Mouse (Mus musculus): ENCODE results near the gene Chd3. TPM values are rescaled to one million over a fixed set of nuclear protein-coding genes. Genes with fewer than 3 reads are reported as not detected.

Gene Chd3
- polyA plus RNA-seq, 1 experiment, result 14.5 TPM

DNA sequence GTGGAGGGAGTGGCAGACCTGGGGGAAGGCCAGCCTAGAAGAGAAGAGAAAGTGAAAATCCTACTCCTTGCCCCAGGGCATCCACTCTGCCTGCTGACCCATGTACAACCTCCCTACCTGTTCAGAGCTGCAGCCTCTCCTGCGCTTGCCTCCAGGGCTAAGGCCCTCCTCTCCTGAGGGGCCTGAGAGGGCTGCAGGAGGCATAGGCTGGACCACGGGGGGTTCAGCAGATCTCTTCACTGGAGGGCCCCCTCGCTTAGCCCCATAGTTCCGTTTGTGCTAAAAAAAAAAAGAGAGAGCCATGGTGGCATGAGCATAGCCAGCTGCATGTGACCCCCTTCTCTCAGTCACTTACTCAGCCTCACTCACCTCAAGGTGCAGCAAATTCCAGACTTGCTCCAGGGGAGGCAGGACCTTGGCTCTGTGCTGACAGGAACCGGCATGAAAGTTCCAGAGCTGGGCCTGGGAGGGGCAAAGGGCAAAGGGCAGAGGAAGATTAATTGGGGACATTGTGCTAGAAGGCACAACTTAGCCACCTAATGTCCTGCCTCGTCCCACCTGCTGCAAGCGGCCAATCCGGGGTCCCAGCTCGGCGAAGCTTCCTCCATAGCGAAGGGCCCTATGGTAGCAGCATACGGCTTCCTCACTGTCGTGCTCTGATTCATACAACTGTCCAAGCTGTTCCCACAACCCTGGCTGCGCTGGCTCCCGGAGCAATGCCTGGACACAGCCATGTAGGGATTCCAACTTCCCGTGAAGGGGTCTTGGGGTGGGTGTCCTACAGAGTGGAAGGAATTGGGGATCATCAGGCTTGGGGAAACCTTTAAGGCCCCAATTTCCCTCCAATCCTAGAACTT lies 37.9 kb upstream of the Chd3 start:
- Histone ChIP-seq H3K27me3 (replicated peaks) (no peaks in the 10 kb centered on the region), H3K4me3 (replicated peaks) (peak overlapping the region; percentile 3), H3K4me1 (peaks cover 33% of the 10 kb centered on the region), H3K9me3 (no peaks in the 10 kb centered on the region), H3K36me3 (replicated peaks; ENCODE audit: low read length) (peaks cover 64% of the 10 kb centered on the region)
- no peak for TF ChIP-seq FLI1 (IDR thresholded peaks at IDR 0.05; ENCODE audit: low read length)
- TF ChIP-seq GATA1 (IDR thresholded peaks at IDR 0.05; ENCODE audit: borderline replicate concordance, low read length), result no peak

DNA sequence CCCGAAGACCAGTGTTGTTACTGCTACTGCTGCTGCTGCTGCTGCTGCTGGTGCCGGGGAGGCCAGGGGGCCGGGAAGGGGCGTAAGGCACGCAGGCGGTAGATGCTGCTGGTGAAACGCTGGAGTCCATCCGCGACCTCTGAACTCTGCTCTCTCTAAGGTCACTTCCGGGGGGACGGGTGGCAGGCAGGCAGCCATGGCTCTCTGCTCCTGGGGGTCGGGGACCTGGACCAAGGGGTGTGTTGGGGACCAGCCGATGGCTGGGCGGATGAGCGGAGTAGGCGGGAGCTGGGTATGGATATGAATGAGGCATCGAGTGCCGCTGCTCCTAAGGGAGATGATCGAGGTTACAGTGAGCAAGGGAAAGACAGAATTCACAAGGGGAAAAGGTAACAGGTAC lies 37.1 kb upstream of the Chd3 start:
- H3K4me1 ChIP-seq, result peaks cover 35% of the 10 kb centered on the region

DNA sequence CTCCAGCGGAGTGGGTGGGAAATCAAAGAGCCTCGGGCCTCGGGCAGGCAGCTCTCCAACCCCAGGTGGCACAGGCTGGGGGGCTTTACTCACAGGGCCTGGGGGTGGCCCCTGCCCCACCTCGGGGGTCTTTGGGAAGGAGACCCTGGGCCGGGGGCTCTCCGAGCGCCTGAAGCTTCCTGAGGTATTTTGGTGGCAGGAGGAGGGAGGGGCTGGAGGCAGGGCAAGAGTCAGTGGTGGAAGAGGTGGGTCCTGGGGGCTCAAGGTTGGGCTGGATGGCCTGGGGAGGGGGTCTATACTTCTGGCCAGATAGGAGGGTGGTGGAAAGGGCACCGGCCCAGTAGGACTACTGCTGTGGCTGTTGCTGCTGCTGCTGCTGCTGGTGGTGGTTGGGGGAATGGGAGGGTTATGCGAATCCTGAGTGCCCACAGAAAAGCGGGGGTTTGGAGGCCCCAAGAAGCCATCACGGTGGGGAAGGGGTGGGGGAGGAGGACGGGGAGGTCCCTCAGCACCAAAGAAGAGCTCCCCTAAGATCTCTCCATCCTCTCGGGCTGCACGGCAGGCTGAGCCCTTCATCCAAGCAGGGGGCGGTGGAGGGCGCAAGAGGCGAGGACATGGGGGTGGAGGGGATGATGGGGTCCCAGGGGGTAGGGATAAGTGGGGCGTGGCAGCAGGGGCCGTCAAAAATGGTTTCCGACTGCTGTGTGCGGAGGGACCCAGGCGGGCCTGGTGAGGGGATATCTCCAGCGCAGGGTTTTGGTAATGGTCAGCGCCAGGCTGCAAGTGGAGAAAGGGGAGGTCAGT lies 36.4 kb upstream of the Chd3 start:
- no peak overlapping the region for H3K4me3 ChIP-seq (replicated peaks)
- H3K27me3 ChIP-seq (replicated peaks), result no peaks in the 10 kb centered on the region
- TF ChIP-seq FLI1 (IDR thresholded peaks at IDR 0.05; ENCODE audit: low read length), result no peak
- no peak for TF ChIP-seq GATA1 (IDR thresholded peaks at IDR 0.05; ENCODE audit: borderline replicate concordance, low read length)
- H3K9me3 ChIP-seq, result no peaks in the 10 kb centered on the region
- H3K36me3 ChIP-seq (replicated peaks; ENCODE audit: low read length), result peaks cover 77% of the 10 kb centered on the region
- H3K4me1 ChIP-seq, result peaks cover 42% of the 10 kb centered on the region

More for the DNA sequence above, 37.1 kb upstream of the Chd3 start:
- no peaks in the 10 kb centered on the region for H3K27me3 ChIP-seq (replicated peaks)
- peaks cover 70% of the 10 kb centered on the region for H3K36me3 ChIP-seq (replicated peaks; ENCODE audit: low read length)
- no peak overlapping the region for H3K4me3 ChIP-seq (replicated peaks)
- H3K9me3 ChIP-seq, result no peaks in the 10 kb centered on the region
- TF ChIP-seq FLI1 (IDR thresholded peaks at IDR 0.05; ENCODE audit: low read length) (no peak), GATA1 (IDR thresholded peaks at IDR 0.05; ENCODE audit: borderline replicate concordance, low read length) (no peak)

DNA sequence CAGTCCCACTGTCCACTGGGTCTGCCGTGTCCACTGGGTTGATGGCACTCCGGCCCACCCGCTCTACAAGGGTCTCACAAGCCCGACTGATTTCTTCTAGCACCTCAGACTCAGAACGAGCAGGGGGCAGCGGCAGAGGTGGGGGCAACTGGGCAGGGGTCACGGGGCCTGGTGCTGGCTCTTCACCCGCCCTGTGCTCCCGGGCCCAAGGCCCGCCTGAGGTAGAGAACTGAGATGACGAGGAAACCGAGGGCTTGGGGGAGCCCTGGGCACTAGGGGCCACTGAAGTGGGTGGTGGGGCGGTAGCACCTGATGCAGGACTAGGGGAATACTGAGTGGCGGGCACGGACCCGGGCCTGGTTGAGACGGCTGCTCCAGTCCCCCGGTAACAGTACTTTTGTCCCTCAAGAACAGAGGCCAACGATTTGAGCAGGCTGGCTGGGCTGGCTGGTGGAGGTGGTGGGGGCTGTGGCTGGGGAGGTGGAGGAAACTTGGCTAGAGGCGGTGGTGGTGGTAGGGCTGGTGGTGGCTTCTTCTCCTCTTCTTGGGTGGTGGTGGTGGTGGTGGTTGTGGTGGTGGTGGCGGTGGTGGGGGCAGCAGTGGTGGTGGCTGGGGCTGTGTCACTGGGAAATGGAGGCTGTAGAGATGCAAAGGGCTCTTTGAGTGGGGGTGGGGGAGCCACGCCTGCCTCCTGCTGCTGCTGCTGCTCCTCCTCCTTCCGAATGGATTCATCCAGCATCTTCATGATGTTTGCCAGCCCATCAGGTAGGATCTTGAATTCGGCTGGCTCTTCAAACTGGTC lies 35.6 kb upstream of the Chd3 start:
- no peaks in the 10 kb centered on the region for H3K27me3 ChIP-seq (replicated peaks)
- no peak for TF ChIP-seq GATA1 (IDR thresholded peaks at IDR 0.05; ENCODE audit: borderline replicate concordance, low read length)
- TF ChIP-seq FLI1 (IDR thresholded peaks at IDR 0.05; ENCODE audit: low read length), result no peak

DNA sequence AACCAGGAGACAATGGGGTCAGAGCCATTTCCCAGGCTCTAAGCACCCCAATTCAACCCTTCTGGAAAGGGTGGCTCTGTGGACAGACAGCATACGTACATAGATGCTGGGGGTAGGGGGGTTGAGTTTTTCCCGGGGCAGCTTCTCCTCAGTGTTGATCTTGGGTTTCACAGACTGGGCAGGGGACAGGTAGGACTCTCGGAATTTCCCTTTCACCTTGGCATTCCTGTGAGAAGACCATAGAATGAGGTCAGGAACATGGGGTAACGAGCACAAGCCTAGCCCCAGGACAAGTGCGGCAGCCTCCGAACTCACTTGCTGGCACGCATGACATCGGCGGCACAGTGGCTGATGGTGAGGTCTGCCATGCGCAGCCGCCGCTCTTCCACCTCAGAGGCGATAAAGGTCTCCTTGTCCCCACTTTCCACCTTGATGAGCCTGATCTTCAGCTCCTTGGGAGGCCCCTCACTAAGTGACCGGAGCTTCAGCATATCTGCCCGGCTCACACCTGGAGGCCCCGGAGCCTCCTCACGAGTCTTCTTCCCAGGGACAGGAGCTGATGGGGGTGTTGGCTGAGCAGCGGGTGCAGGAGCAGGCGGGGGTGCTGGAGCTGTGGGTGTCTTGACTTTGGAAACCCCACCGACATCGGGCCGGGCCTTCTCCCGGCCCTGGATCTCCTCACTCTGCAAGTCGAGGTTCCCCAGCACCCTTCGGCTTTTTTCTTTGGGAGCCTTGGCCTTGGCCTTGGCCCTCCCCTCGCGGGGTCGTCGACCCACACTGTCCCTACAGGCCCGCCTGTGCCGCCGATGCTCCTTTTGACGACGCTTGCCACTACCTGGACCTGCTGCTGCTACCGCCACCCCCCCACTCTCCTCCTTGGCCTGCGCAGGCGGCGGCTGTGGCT lies 34.7 kb upstream of the Chd3 start:
- peak overlapping the region; percentile 38 for H3K4me3 ChIP-seq (replicated peaks)
- peaks cover 37% of the 10 kb centered on the region for H3K4me1 ChIP-seq
- peaks cover 91% of the 10 kb centered on the region for H3K36me3 ChIP-seq (replicated peaks; ENCODE audit: low read length)

More for the DNA sequence above, 35.6 kb upstream of the Chd3 start:
- peak overlapping the region; percentile 38 for H3K4me3 ChIP-seq (replicated peaks)
- H3K9me3 ChIP-seq, result no peaks in the 10 kb centered on the region
- H3K36me3 ChIP-seq (replicated peaks; ENCODE audit: low read length), result peaks cover 85% of the 10 kb centered on the region
- peaks cover 45% of the 10 kb centered on the region for H3K4me1 ChIP-seq

DNA sequence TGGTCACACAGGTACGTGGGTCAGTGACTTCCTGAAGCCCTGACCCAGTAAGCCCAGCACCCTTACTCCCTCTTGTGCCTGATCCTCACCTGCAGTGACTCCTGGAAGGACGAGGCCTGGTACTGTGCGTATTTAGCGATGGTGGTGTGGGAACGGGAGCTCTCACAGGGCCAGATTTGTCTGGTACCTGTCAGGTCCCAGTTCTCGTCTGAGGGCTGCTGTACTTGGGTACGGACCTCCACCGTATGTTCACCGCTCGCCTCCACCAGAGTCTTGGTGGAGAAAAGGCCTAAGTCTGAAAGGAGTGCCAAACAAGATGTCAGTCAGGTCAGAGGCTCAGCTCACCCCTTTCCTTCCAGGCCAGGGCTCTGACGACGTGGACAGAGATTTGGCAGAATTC lies 32.8 kb upstream of the Chd3 start:
- peaks cover 94% of the 10 kb centered on the region for H3K36me3 ChIP-seq (replicated peaks; ENCODE audit: low read length)

More for the DNA sequence above, 34.7 kb upstream of the Chd3 start:
- Histone ChIP-seq H3K27me3 (replicated peaks) (no peaks in the 10 kb centered on the region), H3K9me3 (no peaks in the 10 kb centered on the region)
- TF ChIP-seq GATA1 (IDR thresholded peaks at IDR 0.05; ENCODE audit: borderline replicate concordance, low read length), result no peak
- TF ChIP-seq FLI1 (IDR thresholded peaks at IDR 0.05; ENCODE audit: low read length), result no peak

DNA sequence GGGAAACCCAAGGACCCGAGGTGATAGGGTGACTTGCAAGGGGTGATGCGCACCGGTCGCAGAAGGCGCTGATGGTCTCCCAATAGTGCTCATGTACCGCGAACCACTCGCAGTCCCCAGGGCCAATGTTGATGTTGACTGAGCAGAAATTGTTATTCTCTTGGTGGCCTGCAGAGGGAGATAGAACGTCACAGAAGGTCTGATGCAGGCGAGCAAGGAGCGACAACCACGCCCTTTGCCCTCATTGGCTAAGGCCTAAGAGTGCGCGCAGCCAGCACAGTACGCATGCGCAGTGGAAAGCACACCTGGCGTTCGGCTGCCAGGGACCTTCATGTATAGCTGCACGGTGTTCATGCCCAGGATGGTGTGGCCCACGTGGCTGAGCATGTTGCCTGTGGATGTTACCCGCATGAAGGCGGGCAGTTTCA lies 32.0 kb upstream of the Chd3 start:
- peaks cover 38% of the 10 kb centered on the region for H3K4me1 ChIP-seq
- TF ChIP-seq FLI1 (IDR thresholded peaks at IDR 0.05; ENCODE audit: low read length) (no peak), GATA1 (IDR thresholded peaks at IDR 0.05; ENCODE audit: borderline replicate concordance, low read length) (no peak)
- no peaks in the 10 kb centered on the region for H3K27me3 ChIP-seq (replicated peaks)
- peaks cover 86% of the 10 kb centered on the region for H3K36me3 ChIP-seq (replicated peaks; ENCODE audit: low read length)
- H3K4me3 ChIP-seq (replicated peaks), result peak overlapping the region; percentile 76
- H3K9me3 ChIP-seq, result no peaks in the 10 kb centered on the region

More for the DNA sequence above, 32.8 kb upstream of the Chd3 start:
- TF ChIP-seq GATA1 (IDR thresholded peaks at IDR 0.05; ENCODE audit: borderline replicate concordance, low read length) (no peak), FLI1 (IDR thresholded peaks at IDR 0.05; ENCODE audit: low read length) (no peak)
- no peak overlapping the region for H3K4me3 ChIP-seq (replicated peaks)
- H3K4me1 ChIP-seq, result peaks cover 30% of the 10 kb centered on the region
- H3K9me3 ChIP-seq, result no peaks in the 10 kb centered on the region
- H3K27me3 ChIP-seq (replicated peaks), result no peaks in the 10 kb centered on the region

DNA sequence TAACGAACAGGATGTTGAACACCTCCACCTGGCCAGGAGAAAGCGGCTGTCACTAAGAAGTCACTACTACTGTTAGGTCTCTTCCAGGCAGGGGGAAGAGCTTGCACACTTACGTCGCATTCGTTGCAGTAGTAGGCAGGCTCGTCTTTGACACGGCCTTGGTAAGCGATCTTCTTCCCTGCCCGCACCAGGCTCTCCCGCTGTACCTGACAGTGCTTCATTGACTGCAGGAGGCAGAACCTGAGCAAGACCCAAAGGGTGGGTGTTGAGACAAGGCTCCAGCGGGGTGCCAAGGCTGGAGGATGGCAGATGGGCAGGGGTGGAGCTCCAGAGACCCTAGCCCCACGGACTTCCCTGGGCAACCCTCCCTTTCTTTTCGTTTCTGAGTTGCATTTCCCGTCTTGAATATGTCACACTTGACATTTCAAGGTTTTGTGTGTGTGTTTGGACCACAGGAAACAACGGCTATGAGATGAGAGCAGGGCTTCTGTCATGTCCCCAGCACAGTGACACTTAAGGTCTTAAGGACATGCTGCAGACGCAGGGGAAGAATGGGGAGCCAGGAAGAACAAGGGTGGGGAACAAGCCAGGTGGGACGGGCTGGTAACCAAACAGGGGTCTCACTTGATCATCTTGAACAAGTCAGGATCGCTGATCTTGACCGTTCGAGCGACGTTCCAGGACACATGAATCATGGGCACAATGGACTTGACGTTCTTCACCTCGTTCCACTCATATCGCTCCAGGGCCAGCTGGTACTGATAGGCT lies 31.1 kb upstream of the Chd3 start:
- TF ChIP-seq FLI1 (IDR thresholded peaks at IDR 0.05; ENCODE audit: low read length), result no peak
- no peak for TF ChIP-seq GATA1 (IDR thresholded peaks at IDR 0.05; ENCODE audit: borderline replicate concordance, low read length)
- no peaks in the 10 kb centered on the region for H3K27me3 ChIP-seq (replicated peaks)
- H3K9me3 ChIP-seq, result no peaks in the 10 kb centered on the region
- peaks cover 77% of the 10 kb centered on the region for H3K36me3 ChIP-seq (replicated peaks; ENCODE audit: low read length)
- H3K4me1 ChIP-seq, result peaks cover 40% of the 10 kb centered on the region
- H3K4me3 ChIP-seq (replicated peaks), result peak overlapping the region; percentile 38
